Mouse (Mus musculus) urinary bladder, postnatal 4 days (tissue): Measurements from ENCODE around the gene Chrna1.
"Not testable (repeated sequence)": the region's sequence is repeated elsewhere in the genome, so short reads cannot be mapped to it uniquely, and the experiment has no call there.

Experiments
- DNase-seq, 2 experiments: peaks; one replicate each; pipeline ENCODE4 v3.0.0; 2021 to 2022; ENCODE audit warnings: low spot score in 2 of 2

The Chrna1 gene

GRCm38 (mm10) chr2:73557956-73558355 lies 22.2 kb downstream of the Chrna1 start:
- DNase-seq: no peak

GRCm38 (mm10) chr2:73557061-73557460 lies 23.1 kb downstream of the Chrna1 start:
- DNase-seq: not testable (repeated sequence)

DNA sequence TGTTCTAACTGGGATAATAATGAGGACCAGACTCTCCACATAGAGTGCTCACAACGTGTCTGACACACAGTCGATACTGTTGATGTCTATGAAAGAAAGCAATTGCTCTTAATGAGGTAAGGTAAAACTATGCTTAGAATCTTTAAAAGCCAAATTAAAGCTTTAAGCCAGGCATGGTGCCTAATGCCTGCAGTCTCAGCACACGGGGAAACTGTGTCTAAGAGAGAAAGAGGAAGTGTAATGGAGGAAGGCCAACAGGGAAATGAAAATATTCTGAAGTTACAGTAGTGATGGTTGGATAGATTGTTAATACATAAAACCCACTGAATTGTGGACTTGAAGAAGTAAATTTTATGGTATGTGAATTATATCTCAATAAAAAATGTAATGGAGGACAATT lies 25.7 kb downstream of the Chrna1 start:
- no peak for DNase-seq

DNA sequence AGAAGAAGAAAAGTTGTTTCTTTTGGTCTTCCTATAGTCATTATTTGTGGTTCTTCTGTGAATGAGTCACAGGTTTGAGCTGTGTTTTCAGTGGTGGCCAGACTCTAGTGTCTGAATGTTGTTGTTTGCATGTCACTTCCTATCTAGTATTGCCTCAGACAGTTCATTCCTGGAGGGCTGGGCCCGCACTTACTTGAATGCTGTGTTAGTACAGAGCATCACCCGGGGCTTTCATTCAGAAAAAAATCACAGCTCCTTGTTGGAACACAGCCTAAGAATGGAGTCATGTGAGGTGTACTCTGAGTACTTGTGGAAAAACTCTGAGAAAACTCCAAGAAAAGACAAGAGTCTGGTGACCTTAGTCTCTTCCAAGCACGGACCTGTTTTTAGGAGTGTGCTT lies 27.2 kb downstream of the Chrna1 start:
- no peak for DNase-seq

DNA sequence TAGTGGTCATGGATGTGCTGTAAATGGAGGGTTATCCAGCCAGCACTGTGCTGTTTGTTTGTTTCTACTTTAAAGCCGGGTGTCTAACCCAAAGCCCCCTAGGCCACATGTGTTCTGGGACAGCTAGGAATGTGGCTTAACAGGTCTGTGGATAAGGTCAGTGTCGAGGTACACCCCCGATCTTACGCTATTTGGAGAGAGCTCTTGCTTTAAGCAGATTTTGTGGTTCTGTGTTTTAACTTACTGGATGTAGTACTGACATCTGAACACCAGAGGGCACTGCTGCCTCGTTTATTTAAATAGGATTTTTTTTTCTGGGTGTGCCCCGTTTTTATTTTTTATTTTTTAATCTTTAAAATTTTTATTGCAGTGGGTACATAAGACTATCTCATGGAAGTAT lies 29.4 kb downstream of the Chrna1 start:
- DNase-seq: no peak

DNA sequence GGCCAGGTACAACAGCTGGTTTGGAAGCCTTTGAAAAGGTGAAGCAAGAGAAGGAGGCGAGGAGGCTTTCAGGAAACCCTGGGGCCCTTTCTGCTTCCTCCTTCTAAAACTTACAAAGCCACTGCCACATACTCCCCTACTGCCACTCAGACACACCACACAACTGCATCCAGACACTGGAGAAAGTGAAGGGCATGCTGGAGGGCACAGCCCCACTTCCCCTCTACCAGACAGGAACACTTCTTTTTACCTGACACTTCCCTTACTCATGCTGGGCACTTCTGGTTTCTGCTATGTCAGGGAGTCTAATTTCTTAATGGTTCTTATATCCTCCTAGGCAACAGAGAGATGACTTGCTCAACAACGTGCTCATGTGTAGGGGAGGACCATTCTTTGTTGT lies 31.6 kb downstream of the Chrna1 start:
- no peak for DNase-seq

DNA sequence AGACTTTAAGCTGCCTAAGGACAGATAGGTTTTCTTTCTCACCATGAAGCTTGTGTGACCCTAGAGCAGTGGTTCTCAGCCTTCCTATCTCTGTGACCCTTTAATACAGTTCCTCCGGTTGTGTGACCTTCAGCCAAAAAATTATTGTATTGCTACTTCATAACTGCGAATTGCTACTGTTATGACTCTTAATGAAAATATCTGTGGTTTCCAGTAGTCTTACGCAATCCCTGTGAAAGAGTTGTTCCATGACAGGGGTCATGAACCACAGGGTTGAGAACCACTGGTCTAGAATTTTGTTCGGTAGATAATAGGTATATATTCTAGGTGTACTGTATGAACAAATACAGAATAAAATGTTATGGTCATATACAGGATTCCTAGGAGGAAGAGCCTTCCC lies 32.9 kb downstream of the Chrna1 start:
- no peak for DNase-seq

- no peak for DNase-seq
These were observed 34.6 kb downstream of the Chrna1 start for GRCm38 (mm10) chr2:73545556-73545955.

DNA sequence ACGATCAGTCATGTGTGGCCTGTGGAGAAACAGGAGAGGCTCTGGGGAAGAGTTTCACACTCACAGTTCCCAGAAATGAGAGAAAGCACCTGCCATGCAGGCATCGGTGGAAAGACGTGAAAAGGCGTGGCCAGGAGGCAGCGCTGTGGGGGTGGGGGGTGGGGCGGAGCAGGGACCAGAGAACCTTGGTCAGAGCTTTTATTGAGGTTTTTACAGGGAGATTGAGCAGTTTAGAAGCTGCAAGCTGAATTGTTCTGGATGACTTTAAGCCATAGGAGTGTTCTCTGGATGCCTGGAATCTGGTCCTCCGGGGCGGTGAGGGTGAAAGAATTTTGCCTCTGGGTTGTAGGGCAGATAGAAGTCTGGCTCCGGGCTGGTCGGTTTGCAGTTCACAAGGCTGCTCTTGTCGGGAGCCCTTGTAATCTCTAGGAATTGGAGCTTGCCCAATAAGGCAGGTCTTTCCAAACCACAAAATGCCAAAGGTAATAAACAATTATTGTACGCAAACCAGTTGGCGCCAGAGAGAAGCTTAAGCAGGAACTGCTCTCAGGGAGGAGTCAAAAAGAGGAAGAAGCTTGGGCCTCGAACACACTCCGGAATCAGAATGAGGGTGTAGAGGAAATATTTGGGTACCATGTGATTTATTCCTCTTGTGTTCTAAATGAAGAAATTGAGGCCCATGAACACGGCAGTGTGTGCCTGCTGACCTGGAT lies 39.5 kb downstream of the Chrna1 start:
- no peak for DNase-seq

DNA sequence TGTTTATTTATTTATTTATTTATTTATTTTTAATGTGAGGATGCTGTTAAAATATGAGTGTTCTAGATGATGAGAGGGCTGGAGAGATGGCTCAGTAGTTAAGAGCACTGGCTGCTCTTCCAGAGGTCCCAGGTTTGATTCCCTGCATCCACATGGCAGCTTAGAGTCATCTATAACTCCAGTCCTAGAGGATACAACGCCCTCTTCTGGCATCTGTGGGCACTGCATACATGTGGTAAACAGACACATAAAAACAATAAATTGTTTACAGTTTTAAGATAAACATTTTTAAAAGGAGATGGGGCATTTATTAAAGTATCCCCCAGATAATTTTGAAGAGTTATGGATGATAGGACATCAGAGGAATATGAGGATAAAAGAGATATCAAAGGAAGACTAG lies 40.4 kb downstream of the Chrna1 start:
- no peak for DNase-seq

DNA sequence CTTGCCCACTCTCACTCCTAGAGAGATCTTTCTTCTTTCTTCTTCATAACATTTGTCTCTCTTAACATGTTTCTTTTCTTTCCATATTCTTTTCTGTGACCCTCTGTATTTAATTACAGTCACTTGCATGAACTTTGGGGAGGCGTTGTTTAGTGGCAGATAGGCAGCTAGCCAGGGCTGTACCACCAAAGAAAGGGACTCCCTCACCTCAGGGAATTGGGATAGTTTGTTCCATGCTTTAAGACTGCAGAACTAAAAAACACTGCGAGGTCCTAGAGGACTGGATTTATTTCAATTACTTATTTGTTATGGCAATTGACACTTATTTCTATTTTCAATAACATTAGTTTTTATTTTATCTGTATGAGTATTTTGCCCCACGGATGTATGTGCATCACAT lies 41.0 kb downstream of the Chrna1 start:
- no peak for DNase-seq

DNA sequence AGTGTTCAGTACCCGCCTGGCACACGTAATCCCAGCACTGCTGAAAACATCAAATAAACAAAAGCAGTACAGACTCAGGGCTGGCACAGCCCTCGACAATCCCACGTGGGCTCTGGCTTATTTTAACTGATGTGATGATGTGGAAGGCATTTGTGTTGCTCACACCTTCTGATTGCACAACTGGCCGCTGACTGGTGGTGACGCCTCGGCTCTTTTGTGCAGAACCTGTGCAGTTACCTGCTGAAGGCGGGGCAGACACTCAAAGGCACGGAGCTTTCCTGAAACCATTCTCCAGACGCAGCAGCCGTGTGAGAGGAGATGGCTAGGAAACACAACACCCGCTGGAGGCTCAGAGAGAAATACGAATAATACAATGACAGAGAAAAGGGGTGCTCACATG lies 41.5 kb downstream of the Chrna1 start:
- no peak for DNase-seq

- DNase-seq: no peak
These were observed 43.9 kb downstream of the Chrna1 start for GRCm38 (mm10) chr2:73536091-73536783.

DNA sequence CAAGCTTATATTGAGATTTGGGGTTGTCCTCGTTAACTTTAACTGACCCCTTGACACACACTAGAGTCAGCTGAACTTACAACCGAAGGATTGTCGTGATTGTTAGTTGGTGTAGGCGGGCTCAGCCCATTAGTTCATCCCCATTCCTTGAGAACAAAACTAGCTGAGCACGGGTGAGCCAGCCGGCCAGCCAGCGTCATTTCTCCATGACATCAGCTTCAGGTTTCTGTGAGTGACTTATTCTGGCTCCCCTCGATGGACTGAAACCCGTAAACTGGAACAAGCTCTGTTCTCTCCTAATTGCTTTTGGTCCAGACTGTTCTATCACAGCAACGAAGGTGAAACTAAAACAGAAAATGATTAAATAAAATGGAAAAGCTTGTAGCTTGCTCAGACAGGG lies 45.4 kb downstream of the Chrna1 start:
- DNase-seq: no peak

GRCm38 (mm10) chr2:73530487-73530886 lies 49.7 kb downstream of the Chrna1 start:
- DNase-seq: no peak

GRCm38 (mm10) chr2:73529356-73530330 lies 50.5 kb downstream of the Chrna1 start, which contains the start of gene Wipf1:
Wipf1 (minus strand) TSS chr2:73529734.
- peak; percentile 75 to 80 for DNase-seq

DNA sequence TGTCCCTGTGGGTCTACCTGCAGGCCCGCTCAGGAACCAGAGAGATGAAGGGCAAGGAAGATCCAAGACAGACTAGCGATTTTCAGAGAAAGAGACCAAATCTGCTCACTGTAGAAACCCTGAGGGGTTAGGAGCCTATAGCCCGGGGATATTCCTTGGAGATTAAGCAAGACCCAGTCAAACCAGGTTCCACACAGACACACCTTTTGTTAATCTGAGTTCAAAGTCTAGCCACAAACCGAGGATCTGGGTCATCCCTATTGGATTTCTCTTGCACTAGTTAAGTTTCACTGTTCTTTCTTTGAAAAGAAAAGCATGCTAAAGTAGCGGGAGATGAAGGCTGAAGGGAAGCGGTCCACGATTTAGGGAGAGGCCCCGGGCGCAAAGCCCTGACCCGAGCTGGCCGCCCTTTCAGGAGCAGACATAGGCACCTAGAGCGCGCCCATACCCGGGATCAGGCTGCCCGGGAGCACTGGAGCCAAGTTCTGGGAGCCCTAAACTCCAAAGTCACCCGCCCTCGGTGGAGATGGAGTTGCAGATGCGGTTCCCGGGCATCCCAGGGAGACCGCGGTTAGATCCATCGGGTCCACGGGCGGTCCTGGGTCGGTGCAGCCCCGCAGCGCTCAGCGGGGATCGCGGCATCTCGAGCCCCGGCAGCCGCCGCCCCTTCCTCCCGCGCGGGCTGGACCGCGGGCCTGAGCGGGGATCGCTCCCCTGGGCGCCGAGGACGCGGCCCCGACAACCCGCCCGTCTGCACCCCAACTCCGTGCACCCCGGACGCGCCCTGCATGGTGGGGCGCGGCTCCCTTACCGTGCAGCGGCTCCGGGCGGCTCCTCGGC lies 51.4 kb downstream of the Chrna1 start:
- DNase-seq: peak in 1 of 2 experiments; percentile 29

DNA sequence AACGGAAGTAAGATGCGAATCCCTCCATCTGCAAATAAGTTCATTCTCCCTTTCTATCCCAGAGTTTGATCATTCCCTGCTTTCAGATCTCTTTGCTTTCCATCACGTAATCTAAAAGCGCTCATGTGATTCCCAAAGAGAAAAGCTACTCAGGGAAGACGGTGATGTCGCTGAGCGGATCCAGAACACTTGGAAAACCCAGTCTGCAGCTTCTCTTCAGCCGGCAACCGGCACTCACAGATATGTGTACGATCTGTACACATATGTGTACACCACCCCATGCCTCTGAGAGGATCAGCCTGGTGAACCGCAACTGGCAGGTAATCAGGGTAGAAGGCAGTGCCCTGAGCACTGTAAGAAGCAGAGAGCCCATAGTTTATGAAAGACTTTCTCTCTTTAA lies 52.2 kb downstream of the Chrna1 start:
- DNase-seq: no peak

DNA sequence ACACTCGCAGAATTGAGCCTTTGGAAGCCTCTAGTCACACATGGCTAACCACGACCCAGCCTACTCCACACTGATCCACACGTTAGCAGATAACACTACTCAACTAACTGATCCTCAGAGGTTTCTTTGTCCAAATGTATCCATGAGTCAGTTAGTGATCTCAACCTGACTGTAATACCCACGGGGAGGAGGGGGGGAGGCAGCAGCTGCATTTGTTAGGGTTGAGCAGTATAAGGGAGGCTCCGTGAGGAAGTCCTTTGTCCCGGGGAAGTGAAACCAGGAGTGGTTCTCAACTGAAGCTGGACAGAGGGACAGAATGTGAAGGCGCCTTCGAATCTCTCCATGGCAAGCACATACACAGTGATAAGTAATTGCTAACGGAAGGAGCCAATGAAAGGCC lies 53.4 kb downstream of the Chrna1 start:
- DNase-seq: no peak

- DNase-seq: no peak
These were observed 57.2 kb downstream of the Chrna1 start for GRCm38 (mm10) chr2:73522891-73523290.

GRCm38 (mm10) chr2:73522336-73522735 lies 57.8 kb downstream of the Chrna1 start:
- DNase-seq: no peak
